12 mouse cellular contexts compared by ENCODE assay signal in the genomic region with DNA sequence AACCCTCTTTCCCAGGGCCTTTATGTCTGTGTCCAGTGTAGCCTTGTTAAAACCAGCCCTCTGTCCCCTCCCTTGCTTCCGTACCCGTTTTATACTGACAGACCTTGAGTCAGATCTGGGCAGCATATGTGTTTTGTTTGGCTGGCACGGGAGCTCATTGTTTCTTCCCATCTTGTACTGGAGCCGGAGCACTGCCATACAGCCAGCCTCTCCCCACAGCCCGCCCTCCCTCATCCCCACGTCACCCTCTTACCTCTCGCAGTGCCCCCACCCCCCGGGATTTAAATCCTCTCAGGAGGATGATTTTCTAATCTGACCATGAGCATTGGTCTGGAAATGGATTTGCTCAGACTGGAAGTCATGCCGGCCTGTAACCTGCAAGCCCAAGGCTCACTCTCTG. TPM values are rescaled to one million over a fixed set of nuclear protein-coding genes. Genes with fewer than 3 reads are reported as not detected.
DNase-seq lines count a peak whose midpoint lies in the region; ATAC-seq lines count a peak whose summit lies in the region.
"Had no signal": no experiment of that assay in that cellular context is flagged by ENCODE, and none has a peak within 500 bp of the region (broad histone marks: within the 10 kb centered on the region; RNA-seq: fewer than 3 reads in every experiment).

No protein-coding gene starts in this region.

- no peak for DNase-seq in hindbrain, embryonic 11.5 days (ENCODE audit: low spot score)
- peak; percentile 72 to 82 for DNase-seq in cerebellum, adult 18-20 months
- DNase-seq in cerebellum, postnatal 14 days, result peak; percentile 60 to 72
- no peak for DNase-seq in urinary bladder, postnatal 36 days (ENCODE audit: low spot score in 2 of 2)
- DNase-seq in adrenal gland, postnatal 10 days, result no peak
- DNase-seq: thymus, postnatal 4 days had no signal

- no peaks in the 10 kb centered on the region for H3K36me3 ChIP-seq in hindbrain, embryonic 13.5 days
- H3K36me3 ChIP-seq in hindbrain, embryonic 11.5 days (ENCODE audit: control insufficient read depth, insufficient read depth, low read length), result no peaks in the 10 kb centered on the region
- no peaks in the 10 kb centered on the region for H3K36me3 ChIP-seq in midbrain, embryonic 16.5 days (ENCODE audit: control insufficient read depth, insufficient read depth, low read length)
- H3K36me3 ChIP-seq: embryonic facial prominence, embryonic 10.5 days; liver, embryonic 12.5 days had no signal

- H3K27me3 ChIP-seq in hindbrain, embryonic 13.5 days, result peaks cover 4% of the 10 kb centered on the region; the same call in 1 of the 2 replicates
- no peaks in the 10 kb centered on the region for H3K27me3 ChIP-seq in hindbrain, embryonic 11.5 days (ENCODE audit: control insufficient read depth, insufficient read depth, low read length)
- no peaks in the 10 kb centered on the region for H3K27me3 ChIP-seq in midbrain, embryonic 16.5 days (ENCODE audit: control insufficient read depth, insufficient read depth, low read depth, low read length)

- H3K4me3 ChIP-seq in hindbrain, embryonic 13.5 days, result no peak overlapping the region
- no peak overlapping the region for H3K4me3 ChIP-seq in hindbrain, embryonic 11.5 days (ENCODE audit: low read depth, low read length)
- no peak overlapping the region for H3K4me3 ChIP-seq in midbrain, embryonic 16.5 days (ENCODE audit: low read depth, low read length)
- H3K4me3 ChIP-seq: embryonic facial prominence, embryonic 10.5 days; left cerebral cortex, adult 2 months; liver, embryonic 12.5 days had no signal

- peaks cover 57% of the 10 kb centered on the region for H3K4me1 ChIP-seq in hindbrain, embryonic 13.5 days (replicated peaks)
- no peaks in the 10 kb centered on the region; the same call in 1 of the 2 replicates for H3K4me1 ChIP-seq in hindbrain, embryonic 11.5 days (replicated peaks; ENCODE audit: control insufficient read depth, insufficient read depth, low read length)
- peaks cover 12% of the 10 kb centered on the region; the same call in 1 of the 2 replicates for H3K4me1 ChIP-seq in midbrain, embryonic 16.5 days (ENCODE audit: control insufficient read depth, insufficient read depth, low read length)

- no peaks in the 10 kb centered on the region for H3K9me3 ChIP-seq in hindbrain, embryonic 13.5 days
- no peaks in the 10 kb centered on the region for H3K9me3 ChIP-seq in hindbrain, embryonic 11.5 days (ENCODE audit: control insufficient read depth, low read length)
- no peaks in the 10 kb centered on the region for H3K9me3 ChIP-seq in midbrain, embryonic 16.5 days (replicated peaks; ENCODE audit: control insufficient read depth, low read length, poor library complexity, severe bottlenecking)
- H3K9me3 ChIP-seq: embryonic facial prominence, embryonic 10.5 days; liver, embryonic 12.5 days had no signal

- WGBS in hindbrain, embryonic 13.5 days, result 54% methylated on average over 9 of the region's 9 CpGs
- WGBS in hindbrain, embryonic 11.5 days, result 67% methylated on average over 9 of the region's 9 CpGs
- 28% methylated on average over 9 of the region's 9 CpGs for WGBS in midbrain, embryonic 16.5 days

- peak overlapping the region; percentile 62 for H3K27ac ChIP-seq in hindbrain, embryonic 13.5 days
- no peak overlapping the region for H3K27ac ChIP-seq in hindbrain, embryonic 11.5 days (ENCODE audit: low read depth, low read length)
- H3K27ac ChIP-seq in midbrain, embryonic 16.5 days (ENCODE audit: low read length), result peak overlapping the region; percentile 23; the same call in 1 of the 2 replicates
- H3K27ac ChIP-seq: kidney, postnatal 0 days; left cerebral cortex, adult 2 months; liver, embryonic 12.5 days had no signal

- no peak for ATAC-seq in hindbrain, embryonic 13.5 days (ENCODE audit: low FRiP score)
- no peak for ATAC-seq in hindbrain, embryonic 11.5 days (ENCODE audit: low FRiP score)
- no peak for ATAC-seq in midbrain, embryonic 16.5 days
- ATAC-seq: liver, embryonic 12.5 days had no signal

- no peak overlapping the region for H3K9ac ChIP-seq in hindbrain, embryonic 13.5 days
- no peak overlapping the region for H3K9ac ChIP-seq in hindbrain, embryonic 11.5 days (ENCODE audit: low read depth, low read length)
- no peak overlapping the region for H3K9ac ChIP-seq in midbrain, embryonic 16.5 days (ENCODE audit: low read depth, low read length)
- H3K9ac ChIP-seq: liver, embryonic 12.5 days had no signal

- H3K4me2 ChIP-seq in hindbrain, embryonic 13.5 days, result no peak overlapping the region
- no peak overlapping the region for H3K4me2 ChIP-seq in hindbrain, embryonic 11.5 days (replicated peaks; ENCODE audit: low read depth, low read length)
- H3K4me2 ChIP-seq in midbrain, embryonic 16.5 days (ENCODE audit: low read length), result no peak overlapping the region
- H3K4me2 ChIP-seq: liver, embryonic 12.5 days had no signal

RNA-seq across cellular contexts. Expression of gene Aldh1b1, which starts 43.7 kb away (rescaled TPM):
- polyA plus RNA-seq in hindbrain, embryonic 13.5 days (2015; fragmentation: Nextera tagmentation; extraction: Ambion mirVana), result 17.7 and 18.0 TPM in 2 replicates
- polyA plus RNA-seq in hindbrain, embryonic 11.5 days (2014; fragmentation: Nextera tagmentation; extraction: Ambion mirVana), result 4.5 and 6.0 TPM in 2 replicates
- polyA plus RNA-seq in midbrain, embryonic 16.5 days (2015; fragmentation: Nextera tagmentation; extraction: Ambion mirVana), result 22.7 and 24.2 TPM in 2 replicates
- total RNA-seq in adrenal gland, postnatal 10 days (2021), result 10 to 100 TPM; 22.1 to 28.1 TPM

Comparison
In these comparisons a context has a peak if more than half of its experiments do, and no peak if none do; other contexts are left out.
1. DNase-seq: peak in cerebellum, adult 18-20 months (2 of 2) and cerebellum, postnatal 14 days (2 of 2); none in hindbrain, embryonic 11.5 days (single experiment), urinary bladder, postnatal 36 days (0 of 2) and adrenal gland, postnatal 10 days (single experiment).